Mouse (Mus musculus): ENCODE data around the gene Ssh3. TPM values are rescaled to one million over a fixed set of nuclear protein-coding genes. Genes with fewer than 3 reads are reported as not detected.

The Ssh3 gene
- polyA plus RNA-seq, 1 experiment from 2014 or later = 2.3 TPM

GRCm38 (mm10) chr19:4227894-4228678 lies 40.9 kb downstream of the Ssh3 start:
- H3K4me2 ChIP-seq (ENCODE audit: low read depth) = no peak overlapping the region
- ATAC-seq (ENCODE audit: insufficient read depth, low FRiP score, low TSS enrichment) (no peak), DNase-seq (ENCODE audit: low spot score) (peak; percentile 75)
- no peak overlapping the region for H3K4me3 ChIP-seq (ENCODE audit: low read depth, low read length)
- no peak overlapping the region for H3K27ac ChIP-seq (ENCODE audit: low read depth, low read length)
- H3K27me3 ChIP-seq (ENCODE audit: control insufficient read depth, insufficient read depth, low read length) = no peaks in the 10 kb centered on the region
- H3K36me3 ChIP-seq (ENCODE audit: control insufficient read depth, insufficient read depth, low read length) = no peaks in the 10 kb centered on the region
- H3K4me1 ChIP-seq (ENCODE audit: control insufficient read depth, insufficient read depth, low read length) = peaks cover 3% of the 10 kb centered on the region; the same call in 1 of the 2 replicates
- no peaks in the 10 kb centered on the region for H3K9me3 ChIP-seq (ENCODE audit: control insufficient read depth, low read length)
- WGBS = 27% methylated on average over 8 of the region's 8 CpGs
- no peak overlapping the region for H3K9ac ChIP-seq (ENCODE audit: low read length)

GRCm38 (mm10) chr19:4227446-4227845 lies 41.5 kb downstream of the Ssh3 start:
- H3K27ac ChIP-seq (ENCODE audit: low read depth, low read length) = no peak overlapping the region
- DNase-seq (ENCODE audit: low spot score) (no peak), ATAC-seq (ENCODE audit: insufficient read depth, low FRiP score, low TSS enrichment) (no peak)
- no peak overlapping the region for H3K4me3 ChIP-seq (ENCODE audit: low read depth, low read length)
- H3K27me3 ChIP-seq (ENCODE audit: control insufficient read depth, insufficient read depth, low read length) = no peaks in the 10 kb centered on the region
- H3K9ac ChIP-seq (ENCODE audit: low read length) = no peak overlapping the region
- H3K9me3 ChIP-seq (ENCODE audit: control insufficient read depth, low read length) = no peaks in the 10 kb centered on the region
- 73% methylated on average over 5 of the region's 5 CpGs for WGBS
- peaks cover 3% of the 10 kb centered on the region; the same call in 1 of the 2 replicates for H3K4me1 ChIP-seq (ENCODE audit: control insufficient read depth, insufficient read depth, low read length)
- H3K4me2 ChIP-seq (ENCODE audit: low read depth) = no peak overlapping the region
- no peaks in the 10 kb centered on the region for H3K36me3 ChIP-seq (ENCODE audit: control insufficient read depth, insufficient read depth, low read length)

GRCm38 (mm10) chr19:4226779-4227178 lies 42.2 kb downstream of the Ssh3 start:
- no peak for DNase-seq (ENCODE audit: low spot score)

GRCm38 (mm10) chr19:4222165-4222564 lies 46.8 kb downstream of the Ssh3 start:
- WGBS = 83% methylated on average over 11 of the region's 11 CpGs
- DNase-seq (ENCODE audit: low spot score) (no peak), ATAC-seq (ENCODE audit: insufficient read depth, low FRiP score, low TSS enrichment) (no peak)
- Histone ChIP-seq H3K4me2 (ENCODE audit: low read depth) (no peak overlapping the region), H3K4me1 (ENCODE audit: control insufficient read depth, insufficient read depth, low read length) (no peaks in the 10 kb centered on the region), H3K36me3 (ENCODE audit: control insufficient read depth, insufficient read depth, low read length) (no peaks in the 10 kb centered on the region), H3K27ac (ENCODE audit: low read depth, low read length) (no peak overlapping the region), H3K27me3 (ENCODE audit: control insufficient read depth, insufficient read depth, low read length) (peaks cover 1% of the 10 kb centered on the region), H3K9me3 (ENCODE audit: control insufficient read depth, low read length) (no peaks in the 10 kb centered on the region), H3K9ac (ENCODE audit: low read length) (no peak overlapping the region), H3K4me3 (ENCODE audit: low read depth, low read length) (no peak overlapping the region)

More at GRCm38 (mm10) chr19:4226779-4227178, 42.2 kb downstream of the Ssh3 start:
- Histone ChIP-seq H3K36me3 (ENCODE audit: control insufficient read depth, insufficient read depth, low read length) (no peaks in the 10 kb centered on the region), H3K4me2 (ENCODE audit: low read depth) (no peak overlapping the region), H3K4me3 (ENCODE audit: low read depth, low read length) (no peak overlapping the region), H3K27me3 (ENCODE audit: control insufficient read depth, insufficient read depth, low read length) (no peaks in the 10 kb centered on the region), H3K27ac (ENCODE audit: low read depth, low read length) (no peak overlapping the region), H3K4me1 (ENCODE audit: control insufficient read depth, insufficient read depth, low read length) (no peaks in the 10 kb centered on the region), H3K9me3 (ENCODE audit: control insufficient read depth, low read length) (no peaks in the 10 kb centered on the region), H3K9ac (ENCODE audit: low read length) (no peak overlapping the region)
- 87% methylated on average over 7 of the region's 7 CpGs for WGBS
- ATAC-seq (ENCODE audit: insufficient read depth, low FRiP score, low TSS enrichment) = no peak

GRCm38 (mm10) chr19:4220957-4221743 lies 47.8 kb downstream of the Ssh3 start:
- DNase-seq (ENCODE audit: low spot score) (no peak), ATAC-seq (ENCODE audit: insufficient read depth, low FRiP score, low TSS enrichment) (no peak)
- Histone ChIP-seq H3K27ac (ENCODE audit: low read depth, low read length) (no peak overlapping the region), H3K36me3 (ENCODE audit: control insufficient read depth, insufficient read depth, low read length) (no peaks in the 10 kb centered on the region), H3K27me3 (ENCODE audit: control insufficient read depth, insufficient read depth, low read length) (peaks cover 10% of the 10 kb centered on the region), H3K4me2 (ENCODE audit: low read depth) (no peak overlapping the region), H3K4me3 (ENCODE audit: low read depth, low read length) (no peak overlapping the region), H3K4me1 (ENCODE audit: control insufficient read depth, insufficient read depth, low read length) (no peaks in the 10 kb centered on the region), H3K9ac (ENCODE audit: low read length) (no peak overlapping the region), H3K9me3 (ENCODE audit: control insufficient read depth, low read length) (no peaks in the 10 kb centered on the region)
- 42% methylated on average over 14 of the region's 14 CpGs for WGBS

DNA sequence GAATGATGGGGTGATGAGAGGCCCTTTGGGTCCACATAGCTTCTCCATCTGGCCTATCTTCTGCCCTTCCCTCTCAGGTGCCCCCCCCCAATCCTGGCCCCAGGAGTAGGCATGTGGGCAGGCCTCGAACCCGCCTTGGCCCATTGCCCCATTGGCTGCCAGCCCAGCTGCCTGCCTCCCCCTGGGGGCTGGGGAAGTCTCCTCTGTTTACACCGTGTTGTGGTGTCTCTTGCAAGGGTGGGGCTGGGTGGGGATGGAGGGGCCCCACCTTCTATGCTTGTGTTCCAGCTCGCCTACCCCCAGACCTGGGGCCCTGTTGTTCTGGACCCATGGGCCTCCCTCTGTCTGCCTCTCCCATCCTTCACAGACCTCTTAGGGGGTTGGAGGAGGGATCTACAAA lies 48.6 kb downstream of the Ssh3 start:
- no peak overlapping the region for H3K27ac ChIP-seq (ENCODE audit: low read depth, low read length)
- peaks cover 16% of the 10 kb centered on the region for H3K27me3 ChIP-seq (ENCODE audit: control insufficient read depth, insufficient read depth, low read length)
- 0 out of 2 replicates have a peak, but pooled peaks cover 2% of the 10 kb centered on the region for H3K4me1 ChIP-seq (ENCODE audit: control insufficient read depth, insufficient read depth, low read length)
- H3K36me3 ChIP-seq (ENCODE audit: control insufficient read depth, insufficient read depth, low read length) = no peaks in the 10 kb centered on the region
- no peaks in the 10 kb centered on the region for H3K9me3 ChIP-seq (ENCODE audit: control insufficient read depth, low read length)
- no peak overlapping the region for H3K9ac ChIP-seq (ENCODE audit: low read length)
- H3K4me3 ChIP-seq (ENCODE audit: low read depth, low read length) = no peak overlapping the region
- DNase-seq (ENCODE audit: low spot score) = no peak
- 64% methylated on average over 4 of the region's 4 CpGs for WGBS
- no peak overlapping the region for H3K4me2 ChIP-seq (ENCODE audit: low read depth)
- ATAC-seq (ENCODE audit: insufficient read depth, low FRiP score, low TSS enrichment) = no peak

DNA sequence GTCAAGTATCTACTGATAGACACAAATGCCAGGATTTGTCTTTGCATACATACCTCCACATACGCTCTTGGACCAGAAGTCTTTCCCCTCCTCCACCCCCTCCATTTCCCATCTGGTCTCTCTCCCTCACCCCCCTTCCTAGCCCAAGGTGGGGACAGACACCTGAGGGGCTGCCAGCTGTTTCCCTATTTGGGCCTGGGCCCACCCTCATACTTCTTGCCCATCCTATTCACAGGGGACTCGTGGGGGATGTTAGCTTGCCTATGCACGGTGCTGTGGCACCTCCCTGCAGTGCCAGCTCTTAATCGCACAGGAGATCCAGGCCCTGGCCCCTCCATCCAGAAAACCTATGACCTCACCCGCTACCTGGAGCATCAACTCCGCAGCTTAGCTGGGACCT lies 49.0 kb downstream of the Ssh3 start:
- ATAC-seq (ENCODE audit: insufficient read depth, low FRiP score, low TSS enrichment) (no peak), DNase-seq (ENCODE audit: low spot score) (no peak)
- no peaks in the 10 kb centered on the region for H3K36me3 ChIP-seq (ENCODE audit: control insufficient read depth, insufficient read depth, low read length)
- H3K27ac ChIP-seq (ENCODE audit: low read depth, low read length) = no peak overlapping the region
- 87% methylated on average over 6 of the region's 6 CpGs for WGBS
- H3K9me3 ChIP-seq (ENCODE audit: control insufficient read depth, low read length) = no peaks in the 10 kb centered on the region
- no peak overlapping the region for H3K4me2 ChIP-seq (ENCODE audit: low read depth)
- H3K27me3 ChIP-seq (ENCODE audit: control insufficient read depth, insufficient read depth, low read length) = peaks cover 21% of the 10 kb centered on the region
- peaks cover 3% of the 10 kb centered on the region; the same call in 1 of the 2 replicates for H3K4me1 ChIP-seq (ENCODE audit: control insufficient read depth, insufficient read depth, low read length)
- H3K9ac ChIP-seq (ENCODE audit: low read length) = no peak overlapping the region
- H3K4me3 ChIP-seq (ENCODE audit: low read depth, low read length) = no peak overlapping the region

- H3K36me3 ChIP-seq (ENCODE audit: control insufficient read depth, insufficient read depth, low read length) = no peaks in the 10 kb centered on the region
- H3K9me3 ChIP-seq (ENCODE audit: control insufficient read depth, low read length) = no peaks in the 10 kb centered on the region
- no peak overlapping the region for H3K4me3 ChIP-seq (ENCODE audit: low read depth, low read length)
- H3K4me2 ChIP-seq (ENCODE audit: low read depth) = no peak overlapping the region
- 79% methylated on average over 1 of the region's 1 CpGs for WGBS
- peaks cover 8% of the 10 kb centered on the region for H3K4me1 ChIP-seq (ENCODE audit: control insufficient read depth, insufficient read depth, low read length)
- no peak overlapping the region for H3K9ac ChIP-seq (ENCODE audit: low read length)
- H3K27ac ChIP-seq (ENCODE audit: low read depth, low read length) = no peak overlapping the region
- DNase-seq (ENCODE audit: low spot score) = no peak
- H3K27me3 ChIP-seq (ENCODE audit: control insufficient read depth, insufficient read depth, low read length) = peaks cover 32% of the 10 kb centered on the region
- no peak for ATAC-seq (ENCODE audit: insufficient read depth, low FRiP score, low TSS enrichment)
These were observed 50.2 kb downstream of the Ssh3 start for GRCm38 (mm10) chr19:4218784-4219183.

Measured in neural tube, embryonic 11.5 days (tissue).